Mouse (Mus musculus): ENCODE measurements around the gene Cd38. TPM values are rescaled to one million over a fixed set of nuclear protein-coding genes. Genes with fewer than 3 reads are reported as not detected.

Cd38 gene
- polyA plus RNA-seq, 1 experiment, result not detected

DNA sequence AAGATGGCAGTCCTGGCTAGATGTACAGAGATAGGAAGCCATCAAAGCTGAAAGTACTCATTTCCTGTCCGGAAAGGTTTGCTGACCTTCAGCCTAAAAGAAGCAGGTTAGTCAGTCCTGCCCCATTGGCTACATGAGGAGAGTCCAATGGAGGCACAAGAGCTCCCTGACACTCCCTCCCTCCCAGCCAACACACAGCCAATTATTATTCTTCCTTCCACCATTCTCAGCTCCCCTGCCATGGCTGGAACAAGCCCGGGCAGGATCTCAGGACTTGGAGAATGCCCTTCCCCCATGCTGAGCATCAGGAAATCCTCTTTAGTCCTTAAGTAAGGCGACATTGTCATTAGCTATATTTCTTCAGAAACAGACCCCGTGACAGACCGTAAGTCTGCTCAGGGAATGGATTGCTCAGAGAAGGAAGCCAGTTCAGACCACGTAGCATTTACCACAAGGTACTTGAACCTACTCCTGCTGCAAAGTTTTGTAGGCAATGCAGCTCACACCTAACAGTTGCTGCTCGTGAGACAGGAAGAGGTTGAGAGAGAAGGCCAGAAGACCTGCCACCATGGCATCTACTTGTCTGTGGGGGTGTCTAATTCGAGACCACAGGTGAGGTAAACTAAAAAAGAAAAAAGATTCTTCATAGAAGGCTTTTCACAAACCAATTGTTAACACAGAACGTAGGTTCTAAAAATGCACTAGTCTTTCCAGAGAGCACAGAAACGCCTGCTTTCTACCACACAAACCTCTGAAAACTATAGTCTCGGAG is 15.1 kb upstream of the Cd38 start:
- peaks cover 11% of the 10 kb centered on the region for H3K27me3 ChIP-seq (ENCODE audit: control insufficient read depth)
- H3K36me3 ChIP-seq (ENCODE audit: control insufficient read depth), result no peaks in the 10 kb centered on the region
- no peak overlapping the region for H3K4me3 ChIP-seq (replicated peaks)
- no peak for TF ChIP-seq GATA1 (IDR thresholded peaks at IDR 0.05; ENCODE audit: low read length)
- no peak for TF ChIP-seq TAL1 (IDR thresholded peaks at IDR 0.05; ENCODE audit: low read length)
- no peaks in the 10 kb centered on the region for H3K4me1 ChIP-seq (ENCODE audit: control insufficient read depth)
- no peaks in the 10 kb centered on the region; the same call in 1 of the 2 replicates for H3K9me3 ChIP-seq (ENCODE audit: control insufficient read depth, low read length)

DNA sequence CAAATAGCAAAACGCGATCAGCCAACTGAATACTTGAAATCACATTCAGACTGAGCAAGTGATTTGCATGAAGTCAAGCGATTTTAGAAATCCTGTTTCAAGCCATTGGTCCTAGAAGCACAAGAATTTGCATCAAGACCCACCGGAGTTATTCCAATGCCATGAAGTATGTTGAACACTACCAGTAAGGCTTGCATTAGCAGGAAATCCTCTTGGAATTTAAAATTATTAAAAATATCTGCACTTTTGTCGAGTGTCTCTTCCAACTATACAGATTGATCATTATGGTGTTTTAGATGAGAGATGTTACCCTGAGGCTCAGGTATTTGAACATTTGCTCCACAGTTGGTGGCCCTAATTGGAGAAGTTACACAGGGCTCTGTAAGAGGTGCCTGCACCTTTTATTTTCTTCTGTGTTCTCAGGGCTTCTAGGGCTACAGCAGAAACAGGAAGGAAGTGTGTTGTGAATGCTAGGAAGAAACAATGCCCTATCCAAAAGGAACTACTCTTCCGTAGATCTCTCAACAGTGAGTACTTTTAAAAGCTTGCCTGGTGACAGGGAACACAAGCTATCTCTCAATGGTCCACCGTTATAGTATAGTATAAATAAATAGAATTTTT is 14.4 kb upstream of the Cd38 start:
- Histone ChIP-seq H3K4me3 (replicated peaks) (no peak overlapping the region), H3K9me3 (ENCODE audit: control insufficient read depth, low read length) (no peaks in the 10 kb centered on the region; the same call in 1 of the 2 replicates), H3K27me3 (ENCODE audit: control insufficient read depth) (peaks cover 4% of the 10 kb centered on the region), H3K36me3 (ENCODE audit: control insufficient read depth) (no peaks in the 10 kb centered on the region), H3K4me1 (ENCODE audit: control insufficient read depth) (no peaks in the 10 kb centered on the region)
- TF ChIP-seq TAL1 (IDR thresholded peaks at IDR 0.05; ENCODE audit: low read length), result no peak
- no peak for TF ChIP-seq GATA1 (IDR thresholded peaks at IDR 0.05; ENCODE audit: low read length)

DNA sequence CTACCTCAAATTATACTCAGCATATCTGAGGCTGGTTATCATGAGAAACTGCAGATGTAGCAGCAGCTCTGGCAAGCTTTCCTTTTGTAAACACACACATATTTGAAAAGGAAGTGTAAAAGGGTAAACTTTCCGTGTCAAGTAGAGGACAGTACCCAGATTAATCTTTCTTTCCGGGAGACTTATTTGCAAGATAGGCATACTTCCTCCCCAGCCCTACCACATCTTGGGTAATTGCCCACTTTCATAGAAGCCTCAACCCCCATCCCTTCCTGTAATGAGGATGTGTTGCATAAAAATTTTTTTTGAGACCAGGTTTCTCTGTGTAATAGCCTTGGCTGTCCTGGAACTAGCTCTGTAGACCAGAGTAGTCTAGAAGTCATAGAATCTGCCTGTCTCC is 12.6 kb upstream of the Cd38 start:
- H3K27me3 ChIP-seq (ENCODE audit: control insufficient read depth), result no peaks in the 10 kb centered on the region
- TF ChIP-seq TAL1 (IDR thresholded peaks at IDR 0.05; ENCODE audit: low read length) (no peak), GATA1 (IDR thresholded peaks at IDR 0.05; ENCODE audit: low read length) (no peak)
- H3K4me3 ChIP-seq (replicated peaks), result no peak overlapping the region
- peaks cover 2% of the 10 kb centered on the region; the same call in 1 of the 2 replicates for H3K9me3 ChIP-seq (ENCODE audit: control insufficient read depth, low read length)
- H3K4me1 ChIP-seq (ENCODE audit: control insufficient read depth), result no peaks in the 10 kb centered on the region
- H3K36me3 ChIP-seq (ENCODE audit: control insufficient read depth), result no peaks in the 10 kb centered on the region

DNA sequence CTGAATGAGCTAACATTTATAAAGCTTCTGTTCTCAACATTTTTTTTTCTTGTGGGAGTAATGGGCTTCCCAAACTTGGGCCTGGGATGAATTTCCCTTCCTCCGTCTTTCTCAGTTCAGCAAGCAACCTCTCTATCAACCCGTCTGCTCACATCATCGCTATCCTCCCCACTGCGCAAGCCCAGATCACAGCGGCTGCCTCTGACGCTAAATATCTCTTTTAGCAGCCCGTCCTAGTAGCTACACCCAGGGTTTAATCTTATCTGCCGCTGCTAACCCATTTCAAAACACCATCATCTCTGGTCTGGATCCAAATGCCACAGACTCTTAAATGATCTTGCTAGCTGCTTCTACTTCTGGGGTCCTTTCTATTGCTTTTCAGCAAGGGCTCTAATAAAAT is 8.7 kb upstream of the Cd38 start:
- H3K9me3 ChIP-seq (ENCODE audit: control insufficient read depth, low read length), result peaks cover 2% of the 10 kb centered on the region; the same call in 1 of the 2 replicates
- H3K4me3 ChIP-seq (replicated peaks), result no peak overlapping the region
- no peaks in the 10 kb centered on the region for H3K4me1 ChIP-seq (ENCODE audit: control insufficient read depth)
- H3K36me3 ChIP-seq (ENCODE audit: control insufficient read depth), result no peaks in the 10 kb centered on the region
- no peaks in the 10 kb centered on the region for H3K27me3 ChIP-seq (ENCODE audit: control insufficient read depth)
- TF ChIP-seq TAL1 (IDR thresholded peaks at IDR 0.05; ENCODE audit: low read length), result no peak
- TF ChIP-seq GATA1 (IDR thresholded peaks at IDR 0.05; ENCODE audit: low read length), result no peak

DNA sequence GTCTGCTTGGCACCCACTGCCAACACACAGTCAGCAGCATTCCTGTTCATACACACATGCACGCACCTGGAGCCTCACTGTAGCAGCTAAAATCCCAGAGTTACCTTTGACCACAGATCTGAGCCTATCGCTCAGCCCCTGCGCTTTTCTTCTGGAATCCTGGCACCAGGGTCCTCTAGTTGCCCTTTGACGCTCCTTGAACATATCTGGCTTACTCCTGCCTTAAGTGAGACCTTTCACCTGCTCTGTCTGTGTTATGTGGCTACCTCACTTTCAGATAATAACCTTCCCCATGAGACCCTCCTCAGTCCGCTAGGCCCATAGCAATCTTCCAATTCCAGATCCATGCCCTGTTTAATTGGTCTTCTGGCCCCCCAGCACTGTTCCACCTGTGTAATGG is 8.3 kb upstream of the Cd38 start:
- Histone ChIP-seq H3K36me3 (ENCODE audit: control insufficient read depth) (no peaks in the 10 kb centered on the region), H3K4me3 (replicated peaks) (no peak overlapping the region), H3K4me1 (ENCODE audit: control insufficient read depth) (no peaks in the 10 kb centered on the region), H3K27me3 (ENCODE audit: control insufficient read depth) (no peaks in the 10 kb centered on the region), H3K9me3 (ENCODE audit: control insufficient read depth, low read length) (peaks cover 2% of the 10 kb centered on the region; the same call in 1 of the 2 replicates)
- TF ChIP-seq TAL1 (IDR thresholded peaks at IDR 0.05; ENCODE audit: low read length), result no peak
- TF ChIP-seq GATA1 (IDR thresholded peaks at IDR 0.05; ENCODE audit: low read length), result no peak

DNA sequence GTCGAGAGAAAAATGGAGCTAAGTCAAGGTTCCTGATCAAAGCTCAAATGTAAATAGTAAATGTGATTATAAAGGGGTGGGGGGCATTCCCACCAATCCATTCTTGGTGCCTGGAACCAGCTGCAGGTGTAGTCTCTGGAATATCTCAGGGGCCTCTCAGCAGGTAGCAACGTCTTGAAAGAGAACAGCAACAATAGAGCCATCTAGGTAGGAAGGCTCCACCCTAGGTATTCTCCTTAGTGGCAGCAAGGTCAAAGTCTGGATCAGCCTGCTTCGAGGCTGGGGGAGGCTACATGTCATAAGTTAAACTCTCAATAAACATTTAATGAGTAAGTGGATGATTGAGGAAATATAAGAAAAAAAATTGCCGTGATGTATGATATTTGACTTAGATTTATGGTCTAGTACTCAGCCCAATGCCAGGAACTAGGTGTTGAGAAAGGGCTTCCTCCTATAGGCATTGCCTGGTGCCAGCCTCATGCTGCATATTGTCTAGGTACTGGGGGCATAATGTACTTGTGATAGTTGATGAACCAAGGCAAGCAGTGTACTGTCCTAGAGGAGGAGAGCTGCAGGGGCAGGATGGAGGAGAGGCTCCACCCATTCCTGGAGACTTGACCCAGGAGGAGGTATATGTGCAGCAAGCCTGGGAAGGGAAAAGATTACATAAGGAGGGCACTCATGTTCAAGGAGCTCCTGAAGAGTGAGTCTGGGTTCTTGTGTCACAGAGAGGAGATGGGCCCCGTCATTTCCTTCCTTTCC is 7.5 kb upstream of the Cd38 start:
- Histone ChIP-seq H3K36me3 (ENCODE audit: control insufficient read depth) (no peaks in the 10 kb centered on the region), H3K4me1 (ENCODE audit: control insufficient read depth) (no peaks in the 10 kb centered on the region), H3K9me3 (ENCODE audit: control insufficient read depth, low read length) (peaks cover 2% of the 10 kb centered on the region; the same call in 1 of the 2 replicates), H3K27me3 (ENCODE audit: control insufficient read depth) (no peaks in the 10 kb centered on the region), H3K4me3 (replicated peaks) (no peak overlapping the region)
- TF ChIP-seq TAL1 (IDR thresholded peaks at IDR 0.05; ENCODE audit: low read length) (no peak), GATA1 (IDR thresholded peaks at IDR 0.05; ENCODE audit: low read length) (no peak)

DNA sequence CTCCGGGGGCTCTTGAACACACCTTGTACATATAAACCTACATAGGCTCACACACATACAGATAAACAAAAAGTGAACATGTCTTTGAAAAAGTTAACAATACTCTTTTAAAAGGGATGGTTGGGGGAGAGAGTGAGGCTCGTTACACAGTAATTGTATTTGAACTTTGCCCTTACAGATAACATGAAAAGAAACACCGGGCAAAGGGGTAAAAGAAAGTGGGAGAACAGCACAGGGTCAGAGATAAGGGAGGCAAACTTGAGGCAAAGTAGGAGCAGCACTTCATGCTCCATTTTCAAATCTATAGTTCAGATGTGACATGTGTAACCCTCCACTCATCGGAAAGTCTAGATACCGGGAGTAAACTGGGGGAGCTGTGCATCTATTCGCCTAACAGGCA is 4.7 kb upstream of the Cd38 start:
- Histone ChIP-seq H3K4me1 (ENCODE audit: control insufficient read depth) (no peaks in the 10 kb centered on the region), H3K9me3 (ENCODE audit: control insufficient read depth, low read length) (peaks cover 2% of the 10 kb centered on the region; the same call in 1 of the 2 replicates), H3K27me3 (ENCODE audit: control insufficient read depth) (peaks cover 2% of the 10 kb centered on the region), H3K36me3 (ENCODE audit: control insufficient read depth) (no peaks in the 10 kb centered on the region), H3K4me3 (replicated peaks) (no peak overlapping the region)
- no peak for TF ChIP-seq GATA1 (IDR thresholded peaks at IDR 0.05; ENCODE audit: low read length)

DNA sequence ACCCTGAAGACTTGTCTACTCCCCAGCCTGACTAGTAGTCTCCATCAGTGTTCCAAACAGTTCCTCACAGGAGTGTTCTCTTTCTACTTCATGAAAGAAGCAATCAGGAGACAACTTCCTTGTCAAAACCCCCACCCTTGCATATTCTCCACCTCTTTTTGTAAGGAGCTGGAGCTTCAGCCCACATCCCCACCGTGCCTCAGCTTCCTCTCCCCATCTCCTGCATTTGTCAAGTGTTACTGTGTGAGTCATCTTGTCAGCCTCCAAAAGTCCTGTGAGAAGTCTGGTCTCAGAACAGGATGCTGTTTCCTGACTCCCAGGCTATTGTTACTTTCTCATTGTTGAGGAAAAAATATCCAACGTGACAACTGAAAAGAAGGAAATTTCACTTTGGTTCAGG is 3.0 kb upstream of the Cd38 start:
- TF ChIP-seq GATA1 (IDR thresholded peaks at IDR 0.05; ENCODE audit: low read length) (no peak), TAL1 (IDR thresholded peaks at IDR 0.05; ENCODE audit: low read length) (no peak)
- Histone ChIP-seq H3K9me3 (ENCODE audit: control insufficient read depth, low read length) (no peaks in the 10 kb centered on the region), H3K27me3 (ENCODE audit: control insufficient read depth) (peaks cover 10% of the 10 kb centered on the region), H3K4me1 (ENCODE audit: control insufficient read depth) (no peaks in the 10 kb centered on the region), H3K36me3 (ENCODE audit: control insufficient read depth) (no peaks in the 10 kb centered on the region), H3K4me3 (replicated peaks) (no peak overlapping the region)
